ENCODE assay signal across 8 mouse cellular contexts in genomic region chr7:45921242-45921621, GRCm38 (mm10). TPM values are rescaled to one million over a fixed set of nuclear protein-coding genes. Genes with fewer than 3 reads are reported as not detected.
A peak's percentile ranks its signal among the peaks of the same experiment; 100 is the strongest.
DNase-seq lines count a peak whose midpoint lies in the region; ATAC-seq lines count a peak whose summit lies in the region.

Emp3 (minus strand) TSS chr7:45921404.

- H3K36me3 ChIP-seq in hindbrain, embryonic 13.5 days: no peaks in the 10 kb centered on the region
- H3K36me3 ChIP-seq in liver, embryonic 15.5 days (replicated peaks): peaks cover 15% of the 10 kb centered on the region; the same call in 1 of the 2 replicates
- H3K36me3 ChIP-seq in neural tube, embryonic 12.5 days: no peaks in the 10 kb centered on the region

- H3K27me3 ChIP-seq in hindbrain, embryonic 13.5 days: peaks cover 16% of the 10 kb centered on the region; the same call in 1 of the 2 replicates
- no peaks in the 10 kb centered on the region for H3K27me3 ChIP-seq in liver, embryonic 15.5 days
- H3K27me3 ChIP-seq in neural tube, embryonic 12.5 days (replicated peaks): no peaks in the 10 kb centered on the region

- no peak for ATAC-seq in hindbrain, embryonic 13.5 days (ENCODE audit: low FRiP score)
- peak; percentile 19; the same call in 1 of the 2 replicates for ATAC-seq in liver, embryonic 15.5 days (ENCODE audit: insufficient read depth)
- no peak for ATAC-seq in neural tube, embryonic 12.5 days (ENCODE audit: low FRiP score, low read depth)

- H3K9ac ChIP-seq in hindbrain, embryonic 13.5 days: peak within 1 kb of the TSS; percentile 58; the same call in 1 of the 2 replicates
- H3K9ac ChIP-seq in liver, embryonic 15.5 days: peak within 1 kb of the TSS; percentile 59
- H3K9ac ChIP-seq in neural tube, embryonic 12.5 days: no peak within 1 kb of the TSS

- H3K9me3 ChIP-seq in hindbrain, embryonic 13.5 days: no peaks in the 10 kb centered on the region
- H3K9me3 ChIP-seq in liver, embryonic 15.5 days (replicated peaks): no peaks in the 10 kb centered on the region
- no peaks in the 10 kb centered on the region for H3K9me3 ChIP-seq in neural tube, embryonic 12.5 days

- peaks cover 31% of the 10 kb centered on the region for H3K4me1 ChIP-seq in hindbrain, embryonic 13.5 days (replicated peaks)
- peaks cover 81% of the 10 kb centered on the region for H3K4me1 ChIP-seq in liver, embryonic 15.5 days (replicated peaks)
- H3K4me1 ChIP-seq in neural tube, embryonic 12.5 days: peaks cover 33% of the 10 kb centered on the region

- DNase-seq in A20 (ENCODE audit: low read depth, low spot score): peak; percentile 73
- DNase-seq in adrenal gland, postnatal 10 days: peak; percentile 75
- DNase-seq in gastrocnemius, adult 18-20 months (ENCODE audit: low spot score): peak; percentile 65
- no peak for DNase-seq in MN1 (ENCODE audit: low spot score)
- no peak for DNase-seq in yolk sac, embryonic 10.5 days (ENCODE audit: low spot score)

- 59% methylated on average over 9 of the region's 9 CpGs for WGBS in hindbrain, embryonic 13.5 days
- WGBS in liver, embryonic 15.5 days (ENCODE audit: insufficient replicate concordance): 3% methylated on average over 9 of the region's 9 CpGs
- 55% methylated on average over 9 of the region's 9 CpGs for whole genome bisulfite sequencing in neural tube, embryonic 12.5 days

- H3K4me2 ChIP-seq in hindbrain, embryonic 13.5 days: peak within 1 kb of the TSS; percentile 32
- peak within 1 kb of the TSS; percentile 73 for H3K4me2 ChIP-seq in liver, embryonic 15.5 days
- peak within 1 kb of the TSS; percentile 42 for H3K4me2 ChIP-seq in neural tube, embryonic 12.5 days (replicated peaks)

- H3K27ac ChIP-seq in hindbrain, embryonic 13.5 days: no peak within 1 kb of the TSS
- H3K27ac ChIP-seq in liver, embryonic 15.5 days (replicated peaks): peak within 1 kb of the TSS; percentile 87
- no peak within 1 kb of the TSS for H3K27ac ChIP-seq in neural tube, embryonic 12.5 days

- H3K4me3 ChIP-seq in hindbrain, embryonic 13.5 days: peak within 1 kb of the TSS; percentile 11
- peak within 1 kb of the TSS; percentile 58 for H3K4me3 ChIP-seq in liver, embryonic 15.5 days (replicated peaks)
- peak within 1 kb of the TSS; percentile 11; the same call in 1 of the 2 replicates for H3K4me3 ChIP-seq in neural tube, embryonic 12.5 days

RNA-seq across cellular contexts. Expression of gene Emp3, which starts in this region (rescaled TPM):
- total RNA-seq in adrenal gland, postnatal 10 days (2021): 100 to 1,000 TPM; 156 to 158 TPM
- total RNA-seq in gastrocnemius, adult 18-20 months (2021): 10 to 100 TPM in 1 of 2 experiments, 1 to 10 TPM in 1; 7.8 to 15.1 TPM
- polyA plus RNA-seq in hindbrain, embryonic 13.5 days (2015; fragmentation: Nextera tagmentation; extraction: Ambion mirVana): 33.7 and 45.9 TPM in 2 replicates
- 59.9 and 65.0 TPM in 2 replicates for polyA plus RNA-seq in liver, embryonic 15.5 days (2015; fragmentation: Nextera tagmentation; extraction: Ambion mirVana)
- polyA plus RNA-seq in neural tube, embryonic 12.5 days (2016; fragmentation: Nextera tagmentation; extraction: Ambion mirVana): 32.8 and 33.2 TPM in 2 replicates

Comparison
In these comparisons a context has a peak if more than half of its experiments do, and no peak if none do; other contexts are left out.
1. RNA of gene Emp3 (total RNA-seq): 156 to 158 TPM in adrenal gland, postnatal 10 days; 7.8 to 15.1 TPM in gastrocnemius, adult 18-20 months; every median in the first group is over 4 times any median in the second.
2. DNase-seq: peak in A20 (single experiment), adrenal gland, postnatal 10 days (single experiment) and gastrocnemius, adult 18-20 months (single experiment); none in MN1 (single experiment) and yolk sac, embryonic 10.5 days (single experiment).
3. Peak in every context shown above with its lines, with median percentiles within 50 percentile points of each other: H3K4me2 ChIP-seq and H3K4me3 ChIP-seq.